Mouse (Mus musculus) limb, embryonic 14.5 days (tissue): ENCODE results near the gene Nfkbid. TPM values are rescaled to one million over a fixed set of nuclear protein-coding genes. Genes with fewer than 3 reads are reported as not detected.

Source experiments
- ATAC-seq: fragments of 200-750 bp; cut with Nextera tagmentation; 2 replicates; pipeline ENCODE4 v1.8.0; 2017; ENCODE audit warnings: low read depth, moderate number of reproducible peaks, moderate TSS enrichment; ENCODE audit not compliant: low FRiP score
- DNase-seq: peaks from one replicate; pipeline ENCODE4 v3.0.0-alpha.2; 2015; ENCODE audit warnings: low spot score
- H3K27ac ChIP-seq: fragments of 300-500 bp; sonication (generic); replicated peaks from 2 replicates; pipeline ENCODE4 v1.5.1; 2014; ENCODE audit warnings: low read depth, mild to moderate bottlenecking, low read length, moderate library complexity, mixed read lengths
- H3K27me3 ChIP-seq: fragments of 300-500 bp; sonication (generic); 2 replicates; pipeline ENCODE4 v1.6.1; 2014; ENCODE audit warnings: low read length, mixed read lengths; ENCODE audit not compliant: control insufficient read depth, insufficient read depth
- H3K36me3 ChIP-seq: fragments of 300-500 bp; sonication (generic); 2 replicates; pipeline ENCODE4 v1.6.1; 2014; ENCODE audit warnings: mild to moderate bottlenecking, low read length, moderate library complexity, mixed read lengths; ENCODE audit not compliant: control insufficient read depth, insufficient read depth
- H3K4me1 ChIP-seq: fragments of 300-500 bp; sonication (generic); 2 replicates; pipeline ENCODE4 v1.6.1; 2014; ENCODE audit warnings: antibody characterized with exemption, low read length, mixed read lengths; ENCODE audit not compliant: control insufficient read depth, insufficient read depth
- H3K4me2 ChIP-seq: fragments of 300-500 bp; sonication (generic); replicated peaks from 2 replicates; pipeline ENCODE4 v1.6.1; 2014; ENCODE audit warnings: low read depth, mild to moderate bottlenecking, low read length, moderate library complexity; ENCODE audit not compliant: severe bottlenecking
- H3K4me3 ChIP-seq: fragments of 300-500 bp; sonication (generic); replicated peaks from 2 replicates; pipeline ENCODE4 v1.5.1; 2014; ENCODE audit warnings: low read length
- H3K9ac ChIP-seq: fragments of 300-500 bp; sonication (generic); 2 replicates; pipeline ENCODE4 v1.6.1; 2014; ENCODE audit warnings: mild to moderate bottlenecking, low read depth, low read length, moderate library complexity; ENCODE audit not compliant: severe bottlenecking
- H3K9me3 ChIP-seq: fragments of 300-500 bp; sonication (generic); 2 replicates; pipeline ENCODE4 v1.6.1; 2016; ENCODE audit warnings: low read length; ENCODE audit not compliant: control insufficient read depth
- POLR2A ChIP-seq: fragments of 200-500 bp; IDR thresholded peaks from 2 replicates; pipeline ENCODE4 v1.8.0; 2012; ENCODE audit warnings: inconsistent platforms, mild to moderate bottlenecking, moderate library complexity, borderline replicate concordance; ENCODE audit not compliant: insufficient read depth, insufficient read length; ENCODE audit errors: extremely low read depth
- WGBS: fragments of 180-500 bp; shearing (Covaris S2); extraction: QIAGEN DNeasy Blood & Tissue Kit; methylation state at CpG from one replicate; pipeline ENCODE4 v1.1.7; 2014; 5-methylcytosine and 5-hydroxymethylcytosine counted together
- polyA plus RNA-seq, 2 experiments: library from polyadenylated mRNA; depleted of rRNA in 1 of 2; stranded (reverse) in 1 of 2; unstranded in 1 of 2; fragments of >200 nt; fragmentation: Nextera tagmentation in 1 of 2; extraction: Ambion mirVana in 1 of 2; gene quantifications; 2 replicates each; pipeline versions ENCODE4 v1.2.1 to v1.2.3; 2012 to 2014

Nfkbid gene
- 3.0 and 3.5 TPM in 2 replicates for polyA plus RNA-seq (2012; rRNA removed)
- polyA plus RNA-seq (2014; fragmentation: Nextera tagmentation; extraction: Ambion mirVana), result 1.7 and 2.2 TPM in 2 replicates

GRCm38 (mm10) chr7:30421175-30421889 is at the start of gene Nfkbid:
Gene Nfkbid (plus strand): TSS chr7:30421732.
- DNase-seq, result no peak
- WGBS, result 13% methylated on average over 31 of the region's 31 CpGs

DNA sequence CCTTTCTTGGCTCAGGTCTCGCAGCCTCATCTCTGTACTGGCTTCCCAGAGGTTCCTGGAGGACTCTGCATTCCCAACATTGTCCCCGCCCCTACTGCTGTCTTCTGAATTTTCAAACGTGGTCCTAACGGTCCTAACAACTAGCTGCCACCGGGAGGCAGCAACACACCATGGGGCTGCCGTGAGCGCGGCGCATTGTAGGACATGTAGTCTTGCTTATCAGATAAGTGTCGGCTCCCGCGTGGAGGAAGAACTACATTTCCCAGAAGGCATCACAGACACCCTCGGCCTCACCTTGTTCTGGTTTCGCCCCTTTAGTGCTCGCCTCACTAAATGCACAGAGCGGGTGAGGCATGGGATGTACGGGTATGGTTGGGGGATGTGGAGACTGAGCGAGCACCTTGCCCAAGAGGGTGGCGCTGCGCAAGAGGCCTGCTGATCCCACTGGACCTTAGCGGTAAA is 48.0 kb upstream of the Nfkbid start:
- Histone ChIP-seq H3K9me3 (no peaks in the 10 kb centered on the region), H3K4me1 (no peaks in the 10 kb centered on the region), H3K4me2 (peak overlapping the region; percentile 60), H3K36me3 (no peaks in the 10 kb centered on the region), H3K9ac (peak overlapping the region; percentile 57), H3K27me3 (no peaks in the 10 kb centered on the region), H3K27ac (0 out of 2 replicates have a peak overlapping the region, but pooled peaks have one; percentile 48), H3K4me3 (peak overlapping the region; percentile 42)
- WGBS, result under 1% methylated on average over 21 of the region's 21 CpGs
- DNase-seq, result peak; percentile 97
- ATAC-seq, result peak; percentile 98
- 0 out of 2 replicates have a peak, but pooled peaks have one; percentile 59 for TF ChIP-seq POLR2A

More at GRCm38 (mm10) chr7:30421175-30421889, at the start of gene Nfkbid:
- H3K4me2 ChIP-seq, result peak within 1 kb of the TSS; percentile 83
- no peaks in the 10 kb centered on the region; the same call in 1 of the 2 replicates for H3K9me3 ChIP-seq
- peak within 1 kb of the TSS; percentile 63 for H3K9ac ChIP-seq
- no peaks in the 10 kb centered on the region for H3K27me3 ChIP-seq
- 0 out of 2 replicates have a peak, but pooled peaks have one; percentile 9 for ATAC-seq
- peak within 1 kb of the TSS; percentile 55 for H3K4me3 ChIP-seq
- no peak for TF ChIP-seq POLR2A
- H3K36me3 ChIP-seq, result 0 out of 2 replicates have a peak, but pooled peaks cover 6% of the 10 kb centered on the region
- H3K27ac ChIP-seq, result no peak within 1 kb of the TSS
- 0 out of 2 replicates have a peak, but pooled peaks cover 3% of the 10 kb centered on the region for H3K4me1 ChIP-seq

DNA sequence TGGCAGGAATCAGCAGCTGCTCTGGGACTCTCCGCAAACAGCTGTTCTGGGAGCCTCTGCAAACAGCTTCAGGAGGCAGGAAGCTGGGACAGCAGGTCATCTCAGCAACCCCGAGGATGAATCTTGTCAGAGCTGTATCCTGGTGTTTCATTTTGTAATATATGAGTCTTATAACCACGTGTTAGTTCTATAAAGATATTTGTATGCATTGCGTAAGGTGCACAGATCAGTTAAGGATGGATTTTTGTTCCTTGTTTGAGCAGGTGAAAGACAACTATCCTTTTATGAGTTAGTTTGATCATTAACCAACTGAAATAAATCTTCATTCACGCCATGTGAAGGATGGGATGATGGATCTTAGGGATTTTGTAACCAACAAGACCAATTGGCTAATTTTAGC is 41.5 kb upstream of the Nfkbid start:
- Histone ChIP-seq H3K27ac (no peak overlapping the region), H3K9ac (no peak overlapping the region), H3K4me1 (no peaks in the 10 kb centered on the region), H3K4me2 (no peak overlapping the region), H3K27me3 (no peaks in the 10 kb centered on the region), H3K4me3 (no peak overlapping the region), H3K36me3 (no peaks in the 10 kb centered on the region), H3K9me3 (no peaks in the 10 kb centered on the region)
- TF ChIP-seq POLR2A, result no peak
- 58% methylated on average over 5 of the region's 5 CpGs for WGBS
- no peak for ATAC-seq
- DNase-seq, result no peak

GRCm38 (mm10) chr7:30384106-30384505 is 37.4 kb upstream of the Nfkbid start:
- ATAC-seq (no peak), DNase-seq (no peak)
- H3K4me1 ChIP-seq, result no peaks in the 10 kb centered on the region
- no peaks in the 10 kb centered on the region for H3K9me3 ChIP-seq
- H3K27ac ChIP-seq, result no peak overlapping the region
- H3K36me3 ChIP-seq, result no peaks in the 10 kb centered on the region
- no peaks in the 10 kb centered on the region for H3K27me3 ChIP-seq
- no peak overlapping the region for H3K4me3 ChIP-seq
- H3K9ac ChIP-seq, result no peak overlapping the region
- TF ChIP-seq POLR2A, result no peak
- no peak overlapping the region for H3K4me2 ChIP-seq
- WGBS, result 76% methylated on average over 9 of the region's 9 CpGs

- Histone ChIP-seq H3K27ac (no peak overlapping the region), H3K27me3 (no peaks in the 10 kb centered on the region), H3K4me3 (no peak overlapping the region), H3K4me1 (no peaks in the 10 kb centered on the region), H3K9me3 (no peaks in the 10 kb centered on the region), H3K4me2 (no peak overlapping the region), H3K36me3 (no peaks in the 10 kb centered on the region), H3K9ac (no peak overlapping the region)
- no peak for ATAC-seq
- no peak for DNase-seq
- no peak for TF ChIP-seq POLR2A
- 71% methylated on average over 4 of the region's 4 CpGs for WGBS
Observed at GRCm38 (mm10) chr7:30392746-30393520, 28.6 kb upstream of the Nfkbid start.
